Mouse (Mus musculus) spleen, embryonic (tissue): ENCODE results near the gene Coch.
"Not testable (repeated sequence)": the region's sequence is repeated elsewhere in the genome, so short reads cannot be mapped to it uniquely, and the experiment has no call there.

Experiments
- CTCF ChIA-PET: fragments of 350-600 bp; sonication (Branson Sonifier 250); formaldehyde crosslinking; loops from one replicate; lab custom pipeline; 2022; lab: Charles Lee

Coch gene

DNA sequence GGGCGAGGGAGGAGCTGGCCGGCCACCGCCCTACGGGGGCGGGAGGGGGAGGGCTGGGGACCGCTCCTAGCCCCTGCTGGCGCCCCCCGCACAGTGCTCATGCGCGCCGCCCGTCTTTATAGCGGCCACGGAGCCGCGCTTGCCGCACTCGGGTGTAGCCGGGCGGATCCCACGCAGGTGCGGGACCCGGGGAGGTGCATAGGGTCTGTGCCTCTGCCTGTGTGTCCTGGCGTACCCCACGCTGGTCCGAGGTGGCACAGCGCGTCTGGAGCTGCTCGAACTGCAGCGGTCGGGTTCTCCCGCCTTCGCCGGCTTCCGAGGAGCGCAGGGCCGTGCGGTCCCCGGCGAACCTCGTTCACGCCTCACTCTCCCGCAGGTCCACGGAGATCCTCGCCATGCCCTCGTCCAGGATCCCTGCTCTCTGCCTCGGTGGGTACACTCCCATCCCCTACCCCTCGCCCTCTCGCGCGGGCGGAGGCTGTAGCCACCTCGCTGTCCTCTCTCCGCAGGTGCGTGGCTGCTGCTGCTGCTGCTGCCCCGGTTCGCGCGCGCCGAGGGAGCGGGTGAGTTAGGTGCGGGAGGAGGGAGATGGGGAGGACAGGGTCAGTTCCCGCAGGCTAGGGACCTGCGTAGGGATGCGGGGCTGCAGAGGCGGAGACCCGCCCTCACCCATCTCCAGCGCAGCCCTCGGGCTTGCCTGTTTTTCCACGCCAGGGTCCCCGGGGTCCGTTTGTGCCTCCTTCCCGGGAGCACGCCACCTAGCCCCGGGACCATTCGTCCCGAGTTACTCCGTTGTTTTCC lies at the start of gene Coch:
TSS of gene Coch (plus strand) at position 113 of the 801 bp plus-strand sequence.
- CTCF ChIA-PET: interaction anchor here (0.8 kb wide), 1 partner anchor 12 kb away, joined by 11 read pairs; no protein-coding TSS in a partner anchor

DNA sequence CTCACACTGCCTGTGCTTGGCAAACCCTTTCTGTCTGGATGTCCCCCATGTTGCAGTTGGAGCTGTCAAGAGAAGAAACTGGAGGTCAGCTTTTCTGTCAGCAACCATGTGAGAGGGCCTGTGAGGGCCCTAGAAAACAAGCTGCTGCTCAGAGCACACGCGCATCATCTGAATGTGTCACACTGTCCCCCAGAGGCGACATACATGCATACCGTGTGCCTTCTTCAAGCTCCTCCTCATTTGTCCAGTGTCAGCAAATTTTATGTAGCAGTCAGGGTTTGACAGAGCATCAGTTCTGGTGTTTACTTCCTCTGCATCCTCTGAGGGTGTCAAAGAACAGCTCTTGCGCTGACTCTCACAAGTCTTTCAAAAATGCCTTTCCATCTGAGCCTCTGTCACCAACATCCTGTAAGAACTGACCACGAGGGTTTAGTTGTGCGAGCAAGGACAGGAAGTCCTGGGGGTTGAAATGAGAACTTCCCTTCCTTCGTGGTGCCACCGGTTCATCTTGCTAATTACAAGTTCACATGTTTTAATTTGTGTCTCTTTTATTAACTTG lies 49.7 kb upstream of the Coch start:
- CTCF ChIA-PET: no interaction called here

DNA sequence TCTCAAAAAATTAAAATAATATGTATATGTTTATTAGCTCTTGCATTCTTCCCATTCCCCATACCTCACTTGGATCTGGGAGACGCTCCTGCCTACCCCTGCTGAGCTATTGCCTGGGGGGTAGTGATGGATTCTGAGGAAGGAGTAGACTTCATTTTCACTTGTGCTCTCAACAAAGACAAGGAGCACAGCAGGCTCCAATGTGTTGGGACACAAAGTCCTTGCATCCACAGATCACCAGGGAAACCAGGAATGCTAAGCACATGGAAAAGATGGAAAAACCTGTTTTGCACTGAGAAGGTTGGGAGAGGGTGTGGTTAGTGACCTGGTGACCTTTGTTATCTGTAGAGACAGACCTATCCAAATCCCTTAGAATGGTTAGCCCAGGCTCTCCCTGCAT lies 38.1 kb upstream of the Coch start:
- CTCF ChIA-PET: no interaction called here

DNA sequence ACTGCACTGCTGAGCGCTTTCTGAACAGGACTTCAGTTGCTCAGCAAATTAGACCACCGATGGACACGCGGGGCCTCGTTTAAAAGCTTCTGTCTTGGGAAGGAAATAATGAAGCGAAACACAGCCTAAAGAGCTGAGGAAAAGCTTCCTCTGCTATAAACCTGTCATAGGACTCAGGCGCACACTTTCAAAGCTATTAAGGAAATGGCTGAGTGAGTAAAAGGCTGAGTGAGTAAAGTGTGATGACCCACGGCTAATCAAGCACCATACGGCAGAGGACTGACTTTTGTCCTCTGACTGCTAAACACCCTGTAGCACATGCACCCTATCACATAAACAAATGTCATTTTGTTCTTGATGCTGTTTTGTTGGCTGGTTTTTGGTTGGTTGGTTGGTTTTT lies 31.7 kb upstream of the Coch start:
- CTCF ChIA-PET: no interaction called here

DNA sequence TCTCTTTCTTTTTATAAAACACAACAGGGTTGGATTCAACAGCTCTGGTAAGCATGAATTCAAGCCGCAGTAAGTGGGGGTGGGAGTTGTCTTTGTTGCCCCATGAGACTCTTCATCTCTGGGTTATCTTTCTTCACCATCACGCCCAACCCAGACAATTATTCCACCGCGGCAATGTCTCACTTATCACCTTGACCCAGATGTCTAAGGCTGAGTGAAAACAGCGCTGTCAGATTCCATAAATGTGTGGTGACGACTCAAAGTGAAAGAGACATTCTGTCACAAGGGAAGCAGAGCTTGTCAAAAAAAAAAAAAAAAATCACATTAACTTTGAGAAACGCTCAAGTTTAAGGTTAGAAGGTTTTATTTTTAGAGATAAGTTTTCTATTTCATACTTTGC lies 25.9 kb upstream of the Coch start:
- CTCF ChIA-PET: no interaction called here

DNA sequence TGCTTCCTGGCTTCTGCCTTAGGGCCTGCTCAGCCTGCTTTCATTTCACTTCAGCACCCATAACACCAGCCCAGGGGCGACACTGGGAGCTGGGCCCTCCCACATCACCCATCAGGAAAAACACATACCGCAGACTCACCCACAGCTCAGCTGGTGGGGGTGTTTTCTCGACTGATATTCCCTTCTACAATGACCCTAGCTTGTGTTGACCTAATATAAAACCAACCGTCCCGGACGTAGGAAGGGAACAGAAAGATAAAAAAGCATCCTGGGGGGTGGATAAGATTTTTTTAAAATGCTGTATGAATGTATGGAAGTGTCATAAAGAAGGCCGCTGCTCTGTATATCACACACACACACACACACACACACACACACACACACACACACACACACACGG lies 23.7 kb upstream of the Coch start:
- CTCF ChIA-PET: no interaction called here

DNA sequence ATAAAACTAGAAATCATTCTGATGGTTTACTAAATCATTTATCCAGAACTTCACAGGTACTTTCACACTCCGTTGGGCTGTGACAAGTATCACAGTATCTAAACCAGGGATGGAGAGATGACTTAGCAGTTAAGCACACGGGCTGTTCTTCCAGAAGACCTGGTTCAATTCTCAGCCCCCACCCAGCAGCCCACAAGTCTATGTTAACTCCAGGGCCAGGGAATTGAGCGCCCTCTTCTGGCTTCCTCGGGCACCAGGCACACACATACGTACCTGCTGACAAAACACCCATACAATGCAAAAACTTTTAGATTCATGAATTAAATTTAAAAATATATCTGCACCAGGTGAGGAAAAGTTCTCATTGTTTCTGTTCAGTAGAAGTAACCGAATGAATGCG lies 23.2 kb upstream of the Coch start:
- CTCF ChIA-PET: no interaction called here

DNA sequence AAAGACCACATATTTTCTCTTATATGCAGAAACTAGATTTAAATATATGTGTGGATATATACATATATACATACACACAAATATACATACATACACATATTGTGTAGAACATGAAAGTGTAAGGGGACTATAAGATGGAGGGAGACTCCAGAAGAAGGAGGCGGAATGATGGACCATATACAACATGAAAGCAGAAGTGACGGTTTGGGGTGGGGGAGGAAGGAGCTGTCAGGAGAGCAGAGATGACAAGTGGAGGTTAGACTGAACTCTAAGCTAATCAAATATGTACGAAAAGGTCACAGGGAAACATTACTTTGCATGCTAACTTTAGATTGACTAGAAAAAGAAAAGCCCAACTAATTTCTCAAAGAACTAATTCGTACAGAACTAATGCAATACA lies 20.5 kb upstream of the Coch start:
- CTCF ChIA-PET: no interaction called here

DNA sequence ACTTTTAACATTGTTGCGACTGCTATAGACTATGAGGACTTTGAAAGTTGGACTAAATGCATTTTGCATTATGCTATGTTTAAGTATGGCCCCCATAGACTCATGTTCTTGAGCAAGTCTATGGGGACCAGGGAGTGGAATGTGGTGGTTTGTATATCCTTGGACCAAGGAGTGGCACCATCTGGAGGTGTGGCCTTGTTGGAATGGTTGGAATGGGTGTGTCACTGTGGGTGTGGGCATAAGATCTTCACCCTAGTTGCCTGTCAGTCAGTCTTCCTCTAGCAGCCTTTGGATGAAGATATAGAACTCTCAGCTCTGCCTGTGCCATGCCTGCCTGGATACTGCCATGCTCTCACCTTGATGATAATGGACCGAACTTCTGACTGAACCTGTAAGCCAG lies 15.3 kb upstream of the Coch start:
- CTCF ChIA-PET: not testable (repeated sequence)

DNA sequence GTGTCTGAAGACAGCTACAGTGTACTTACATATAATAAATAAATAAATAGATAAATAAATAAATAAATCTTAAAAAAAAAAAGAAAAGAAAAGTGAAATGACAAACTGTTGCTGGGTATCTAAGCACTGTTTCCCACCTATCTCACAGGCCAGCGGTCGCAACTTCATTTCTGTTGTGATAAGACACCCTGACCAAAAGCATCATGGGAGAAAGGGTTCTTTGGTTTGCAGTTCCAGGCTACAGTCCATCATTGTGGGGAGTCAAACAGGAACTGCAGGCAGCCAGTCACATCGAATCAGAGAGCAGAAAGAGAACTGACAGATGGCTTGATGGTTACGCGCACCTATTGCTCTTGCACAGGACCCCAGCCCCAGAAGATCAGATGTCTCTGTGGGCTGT lies 3.9 kb upstream of the Coch start:
- CTCF ChIA-PET: no interaction called here

DNA sequence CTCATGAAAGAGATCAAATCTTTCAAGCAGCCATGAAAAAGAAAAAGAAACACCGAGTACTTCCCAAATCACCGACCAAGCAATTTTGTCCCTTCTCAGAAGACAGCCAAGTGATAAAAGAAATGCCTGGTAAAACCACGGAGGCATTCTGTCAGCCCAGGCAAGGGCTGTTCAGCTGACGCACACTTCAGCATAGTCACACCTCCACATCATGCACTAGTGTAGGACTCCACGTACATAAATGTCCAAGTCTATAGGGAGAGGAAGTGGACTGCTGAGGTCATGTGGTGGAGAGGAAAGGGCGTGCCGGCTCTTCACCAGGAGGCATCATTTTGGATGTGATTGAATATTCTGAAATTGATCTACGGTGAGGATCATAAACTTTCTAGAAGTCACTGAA lies 1.2 kb upstream of the Coch start:
- CTCF ChIA-PET: no interaction called here

DNA sequence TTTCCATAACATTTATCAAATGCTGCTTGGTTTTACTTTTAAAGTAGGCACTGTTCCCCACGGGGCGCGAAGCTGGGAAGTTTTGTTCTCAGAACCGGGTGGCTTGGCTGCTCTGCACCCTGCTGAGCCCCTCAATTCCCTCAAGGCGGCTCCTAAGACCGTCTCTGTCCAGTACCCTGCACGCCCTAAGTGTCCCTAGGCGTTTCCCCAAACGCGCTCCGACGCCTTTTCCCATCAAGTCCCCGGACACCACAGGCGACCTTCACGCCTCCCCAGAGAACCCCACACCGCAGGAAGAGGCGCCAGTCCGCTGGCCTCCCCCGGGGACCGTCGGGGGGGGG lies 283 bp upstream of the Coch start:
- CTCF ChIA-PET: no interaction called here

DNA sequence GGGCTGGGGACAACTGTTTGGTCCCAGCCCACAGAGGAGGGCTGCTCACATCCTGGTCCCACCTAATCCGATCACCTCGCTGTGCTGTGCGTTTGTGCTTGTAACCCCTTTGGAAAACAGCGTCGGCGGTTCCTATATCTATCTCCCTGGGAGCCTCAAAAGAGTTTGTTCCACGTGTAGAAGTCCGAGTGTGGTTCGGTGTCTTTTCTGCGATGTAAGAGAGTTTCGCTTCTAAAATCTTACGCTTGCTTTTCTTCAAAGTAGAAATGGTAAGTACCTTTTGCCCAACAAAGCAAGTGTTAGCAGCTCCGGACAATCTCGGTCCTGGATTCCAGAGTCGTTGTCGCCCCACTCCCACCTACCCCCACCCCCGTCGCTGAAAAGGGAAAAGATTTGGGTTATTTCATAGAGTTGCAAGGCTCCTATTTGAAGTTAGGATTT lies 909 bp downstream of the Coch start:
- CTCF ChIA-PET: interaction anchor here (0.8 kb wide), 1 partner anchor 11 kb away, joined by 11 read pairs; no protein-coding TSS in a partner anchor

DNA sequence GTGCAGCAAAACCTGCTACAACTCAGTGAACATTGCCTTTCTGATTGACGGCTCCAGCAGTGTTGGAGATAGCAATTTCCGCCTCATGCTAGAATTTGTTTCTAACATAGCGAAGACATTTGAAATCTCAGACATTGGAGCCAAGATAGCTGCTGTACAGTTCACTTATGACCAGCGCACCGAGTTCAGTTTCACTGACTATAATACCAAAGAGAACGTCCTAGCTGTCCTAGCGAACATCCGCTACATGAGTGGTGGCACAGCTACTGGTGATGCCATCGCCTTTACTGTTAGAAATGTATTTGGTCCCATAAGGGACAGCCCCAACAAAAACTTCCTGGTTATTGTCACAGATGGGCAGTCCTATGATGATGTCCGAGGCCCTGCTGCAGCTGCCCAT lies 10.2 kb downstream of the Coch start:
- CTCF ChIA-PET: no interaction called here

DNA sequence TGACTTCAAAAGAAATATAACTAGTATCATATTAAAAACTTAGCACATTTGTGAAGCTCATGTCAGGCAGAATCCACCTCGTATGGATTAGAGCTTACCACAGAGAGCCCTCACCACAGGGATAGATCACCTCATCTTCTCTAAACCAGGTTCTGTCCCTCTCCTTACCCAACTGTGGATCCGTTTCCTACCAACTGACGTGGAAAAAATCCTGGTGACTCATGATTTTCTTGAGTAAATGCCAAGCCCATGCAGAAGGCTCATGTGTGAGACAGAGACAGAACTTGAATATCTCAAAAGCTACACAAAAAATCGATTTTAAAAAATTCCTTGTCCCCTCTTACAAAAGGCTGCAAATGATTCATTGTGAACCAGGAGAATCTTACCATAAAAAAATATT lies 13.0 kb downstream of the Coch start:
- CTCF ChIA-PET: no interaction called here

DNA sequence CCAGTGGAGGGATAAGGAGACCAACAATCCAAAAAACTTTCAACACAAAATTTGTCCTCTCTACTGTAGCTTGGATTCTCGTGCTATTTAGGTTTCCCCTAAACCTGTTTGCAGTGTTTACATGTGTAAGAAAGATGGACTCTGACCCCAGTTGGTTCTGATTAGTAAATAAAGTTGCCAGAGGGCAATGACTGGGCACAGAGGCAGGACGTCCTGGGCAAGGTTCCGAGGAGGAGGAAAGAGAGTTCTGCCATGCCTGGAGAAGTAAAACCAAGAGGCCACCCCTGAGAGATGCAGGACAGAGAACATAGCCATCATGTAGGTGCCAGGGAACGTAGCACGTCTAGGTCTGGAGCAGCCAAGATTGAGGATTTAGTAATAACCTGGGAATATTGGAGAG lies 19.2 kb downstream of the Coch start:
- CTCF ChIA-PET: no interaction called here

DNA sequence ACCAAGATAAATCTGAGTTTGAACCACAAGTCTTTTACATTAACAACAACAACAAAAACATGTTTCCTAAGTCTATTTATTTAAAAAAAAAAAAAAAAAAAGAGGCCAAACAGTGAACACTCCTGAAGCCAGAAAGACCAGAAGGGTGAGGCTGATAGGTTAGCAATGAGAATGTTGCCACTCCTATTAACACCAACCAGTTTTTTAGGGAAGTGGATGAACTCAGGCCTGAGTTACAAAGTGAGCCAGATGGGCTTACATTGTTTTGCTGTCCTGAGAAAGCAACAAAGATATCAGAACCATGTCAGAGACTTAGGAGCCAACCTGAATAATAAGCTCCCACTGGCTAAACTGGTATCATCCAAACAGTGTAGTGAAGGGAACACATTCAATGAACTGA lies 27.4 kb downstream of the Coch start:
- CTCF ChIA-PET: no interaction called here

DNA sequence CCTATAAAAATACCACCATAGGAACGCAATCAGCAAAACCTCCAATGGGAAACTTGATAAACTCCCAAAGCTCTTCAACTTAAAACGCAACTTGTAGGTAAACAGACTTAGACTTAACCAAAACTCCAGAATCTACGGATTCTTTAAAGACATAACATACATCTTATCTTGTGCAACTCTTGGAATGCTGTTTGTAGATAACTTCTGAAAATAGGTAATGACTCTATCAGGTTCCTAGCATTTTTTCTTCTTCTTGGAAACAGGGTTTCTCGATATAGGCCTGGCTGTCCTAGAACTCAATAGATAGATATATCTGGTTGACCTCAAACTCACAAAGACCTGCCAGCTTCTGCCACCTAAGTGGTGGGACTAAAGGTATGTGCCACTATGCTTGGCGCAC lies 28.0 kb downstream of the Coch start:
- CTCF ChIA-PET: no interaction called here

DNA sequence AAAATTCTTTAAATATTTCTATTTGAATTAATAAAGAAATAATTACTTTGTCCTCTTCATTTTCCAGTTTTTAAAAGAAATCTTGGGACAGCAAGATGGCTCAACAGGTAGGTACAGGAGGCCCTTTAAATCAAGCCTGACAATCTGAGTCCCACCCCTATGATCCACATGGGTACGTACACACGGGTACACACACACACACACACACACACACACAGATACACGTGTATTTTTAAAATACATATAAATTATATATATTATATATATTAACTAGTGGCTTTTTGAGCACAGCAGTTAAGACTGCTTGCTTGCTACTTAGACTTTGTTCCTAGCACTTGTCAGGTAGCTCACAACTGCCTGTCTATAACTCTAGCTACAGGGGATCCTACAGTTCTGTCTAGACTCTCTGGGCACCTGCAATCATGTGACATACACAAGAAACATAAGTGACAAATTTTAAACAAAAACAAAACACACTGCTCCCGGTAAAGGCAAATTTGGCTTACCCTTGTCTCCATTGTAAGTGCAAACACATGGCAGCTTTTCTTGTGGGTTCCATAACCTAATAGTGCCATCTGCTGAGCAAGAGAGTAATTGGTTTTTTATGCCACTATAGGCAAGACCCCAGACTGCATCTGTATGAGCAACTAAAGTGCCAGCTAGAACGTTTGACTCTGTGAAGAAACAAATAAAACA lies 29.7 kb downstream of the Coch start:
- CTCF ChIA-PET: no interaction called here

DNA sequence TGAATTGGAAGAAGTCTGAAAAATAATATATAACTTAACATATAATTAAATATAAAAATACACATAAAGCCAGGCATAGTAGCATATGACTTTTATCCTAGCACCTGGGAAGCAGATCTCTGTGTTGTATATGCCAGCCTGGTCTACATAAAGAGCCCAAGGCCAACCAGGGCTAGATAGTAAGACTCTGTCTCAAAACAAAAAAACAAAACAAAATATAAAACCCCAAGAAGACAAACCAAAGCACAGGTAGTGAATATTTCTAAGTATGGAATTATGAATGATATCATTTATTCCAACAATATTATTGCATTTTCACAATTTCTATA lies 30.2 kb downstream of the Coch start:
- CTCF ChIA-PET: no interaction called here

DNA sequence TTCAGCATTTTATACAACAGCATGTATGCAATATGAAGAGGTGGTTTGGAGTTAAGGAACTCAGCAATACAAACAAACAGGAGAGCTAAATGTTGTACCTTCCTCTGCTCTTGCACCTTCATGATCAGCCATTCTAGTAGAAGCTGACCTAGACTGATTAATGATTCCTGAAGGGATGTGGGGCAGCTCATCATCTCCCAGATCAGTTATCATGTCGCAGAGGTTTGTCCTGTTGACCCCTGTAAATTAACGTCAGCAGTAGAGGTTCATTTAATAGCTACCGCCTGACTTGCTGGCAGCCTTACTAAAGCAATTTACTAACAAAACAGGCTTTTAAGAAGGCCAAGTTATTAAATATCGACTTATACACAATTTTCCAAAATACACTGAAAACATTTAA lies 40.3 kb downstream of the Coch start:
- CTCF ChIA-PET: interaction anchor here (0.5 kb wide), 1 partner anchor 121 kb away, joined by 12 read pairs; no protein-coding TSS in a partner anchor

DNA sequence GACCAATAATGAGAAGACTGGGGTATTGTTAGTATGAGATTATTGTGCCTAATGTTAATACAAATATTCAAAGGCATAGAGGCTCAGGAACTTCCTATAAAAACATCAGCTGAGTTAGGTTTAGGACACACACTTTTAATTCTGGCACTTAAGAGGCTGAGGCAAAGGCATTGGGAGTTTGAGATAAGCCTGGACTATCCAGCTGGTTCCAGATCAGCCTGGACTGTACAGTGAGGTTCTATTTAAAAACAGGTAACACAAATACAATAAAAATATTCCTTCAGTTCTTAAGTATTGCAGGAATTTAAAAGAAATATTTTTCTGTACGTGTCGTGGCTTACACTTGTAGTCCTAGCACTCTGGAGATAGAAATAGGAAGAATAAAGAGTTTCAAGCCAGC lies 43.1 kb downstream of the Coch start:
- CTCF ChIA-PET: no interaction called here
